Mouse (Mus musculus): ENCODE results near the gene Tmem265. TPM values are rescaled to one million over a fixed set of nuclear protein-coding genes. Genes with fewer than 3 reads are reported as not detected.

Tmem265 gene
- polyA plus RNA-seq, 1 experiment from 2014 or later: 3.8 TPM

DNA sequence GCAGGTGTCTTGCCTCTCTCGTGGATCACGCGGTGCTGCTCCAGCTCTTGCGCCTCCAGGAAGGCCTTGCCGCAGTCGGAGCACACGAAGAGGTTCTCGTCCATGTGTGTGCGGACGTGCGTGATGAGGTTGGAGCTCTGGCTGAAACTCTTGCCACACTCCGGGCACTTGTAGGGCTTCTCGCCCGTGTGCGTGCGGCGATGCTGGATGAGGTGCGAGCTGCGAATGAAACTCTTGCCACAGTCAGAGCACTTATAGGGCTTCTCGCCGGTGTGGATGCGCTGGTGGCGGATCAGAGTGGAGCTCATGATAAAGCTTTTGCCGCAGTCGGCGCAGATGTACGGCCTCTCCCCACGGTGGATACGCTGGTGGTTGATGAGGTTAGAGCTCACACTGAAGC is 49.8 kb downstream of the Tmem265 start:
- Histone ChIP-seq H3K27ac (ENCODE audit: low read depth, low read length) (no peak overlapping the region; the same call in 1 of the 2 replicates), H3K27me3 (replicated peaks; ENCODE audit: control insufficient read depth, insufficient read depth, low read length) (no peaks in the 10 kb centered on the region), H3K4me1 (replicated peaks; ENCODE audit: control insufficient read depth, insufficient read depth, low read length) (no peaks in the 10 kb centered on the region), H3K36me3 (ENCODE audit: control insufficient read depth, insufficient read depth) (peaks cover 44% of the 10 kb centered on the region), H3K4me3 (ENCODE audit: low read depth, low read length) (no peak overlapping the region), H3K4me2 (replicated peaks; ENCODE audit: low read depth) (no peak overlapping the region), H3K9ac (ENCODE audit: low read depth, low read length) (no peak overlapping the region), H3K9me3 (ENCODE audit: control insufficient read depth) (no peaks in the 10 kb centered on the region)
- no peak for TF ChIP-seq CTCF (IDR thresholded peaks at IDR 0.05; ENCODE audit: low read depth)
- 96% methylated on average over 29 of the region's 29 CpGs for WGBS
- no peak for ATAC-seq

GRCm38 (mm10) chr7:127611561-127611960 is 50.4 kb downstream of the Tmem265 start:
- 97% methylated on average over 26 of the region's 26 CpGs for WGBS
- Histone ChIP-seq H3K4me1 (replicated peaks; ENCODE audit: control insufficient read depth, insufficient read depth, low read length) (no peaks in the 10 kb centered on the region), H3K9ac (ENCODE audit: low read depth, low read length) (no peak overlapping the region), H3K27me3 (replicated peaks; ENCODE audit: control insufficient read depth, insufficient read depth, low read length) (no peaks in the 10 kb centered on the region), H3K27ac (ENCODE audit: low read depth, low read length) (peak overlapping the region; percentile 15; the same call in 1 of the 2 replicates), H3K36me3 (ENCODE audit: control insufficient read depth, insufficient read depth) (peaks cover 44% of the 10 kb centered on the region), H3K4me2 (replicated peaks; ENCODE audit: low read depth) (no peak overlapping the region), H3K4me3 (ENCODE audit: low read depth, low read length) (no peak overlapping the region), H3K9me3 (ENCODE audit: control insufficient read depth) (no peaks in the 10 kb centered on the region)
- ATAC-seq: no peak
- no peak for TF ChIP-seq CTCF (IDR thresholded peaks at IDR 0.05; ENCODE audit: low read depth)

GRCm38 (mm10) chr7:127613501-127613900 is 52.3 kb downstream of the Tmem265 start:
- Histone ChIP-seq H3K27ac (ENCODE audit: low read depth, low read length) (no peak overlapping the region), H3K9me3 (ENCODE audit: control insufficient read depth) (no peaks in the 10 kb centered on the region), H3K4me2 (replicated peaks; ENCODE audit: low read depth) (no peak overlapping the region), H3K9ac (ENCODE audit: low read depth, low read length) (peak overlapping the region; percentile 94; the same call in 1 of the 2 replicates), H3K36me3 (ENCODE audit: control insufficient read depth, insufficient read depth) (peaks cover 36% of the 10 kb centered on the region), H3K4me1 (replicated peaks; ENCODE audit: control insufficient read depth, insufficient read depth, low read length) (no peaks in the 10 kb centered on the region), H3K27me3 (replicated peaks; ENCODE audit: control insufficient read depth, insufficient read depth, low read length) (no peaks in the 10 kb centered on the region), H3K4me3 (ENCODE audit: low read depth, low read length) (no peak overlapping the region)
- no peak for TF ChIP-seq CTCF (IDR thresholded peaks at IDR 0.05; ENCODE audit: low read depth)
- ATAC-seq: no peak
- 84% methylated on average over 8 of the region's 8 CpGs for WGBS

DNA sequence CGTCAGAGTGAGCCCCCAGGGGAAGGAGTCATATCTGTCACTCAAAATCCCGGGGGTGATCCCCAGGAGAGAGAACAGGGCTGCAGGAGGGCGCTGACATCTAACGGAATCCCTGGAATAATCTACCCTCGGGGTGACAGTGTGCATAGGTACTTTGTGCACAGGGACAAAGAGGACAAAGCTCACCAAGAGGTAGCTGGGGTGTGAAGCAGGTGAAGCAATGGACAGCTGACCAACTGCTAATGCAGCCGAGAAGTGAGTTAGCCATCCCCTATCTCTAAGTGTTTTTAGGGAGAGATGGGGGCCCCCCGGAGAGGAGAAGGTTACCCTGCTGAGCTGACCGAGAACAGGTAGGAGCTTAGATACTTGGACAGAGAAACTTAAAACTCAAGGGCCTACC is 52.9 kb downstream of the Tmem265 start:
- H3K36me3 ChIP-seq (ENCODE audit: control insufficient read depth, insufficient read depth): peaks cover 32% of the 10 kb centered on the region
- H3K4me2 ChIP-seq (replicated peaks; ENCODE audit: low read depth): peak overlapping the region; percentile 90
- H3K27ac ChIP-seq (ENCODE audit: low read depth, low read length): peak overlapping the region; percentile 85; the same call in 1 of the 2 replicates
- H3K9ac ChIP-seq (ENCODE audit: low read depth, low read length): peak overlapping the region; percentile 94
- no peaks in the 10 kb centered on the region for H3K27me3 ChIP-seq (replicated peaks; ENCODE audit: control insufficient read depth, insufficient read depth, low read length)
- ATAC-seq: peak; percentile 15; the same call in 1 of the 2 replicates
- H3K4me3 ChIP-seq (ENCODE audit: low read depth, low read length): peak overlapping the region; percentile 99
- WGBS: 18% methylated on average over 8 of the region's 8 CpGs
- no peaks in the 10 kb centered on the region for H3K9me3 ChIP-seq (ENCODE audit: control insufficient read depth)
- TF ChIP-seq CTCF (IDR thresholded peaks at IDR 0.05; ENCODE audit: low read depth): no peak
- H3K4me1 ChIP-seq (replicated peaks; ENCODE audit: control insufficient read depth, insufficient read depth, low read length): no peaks in the 10 kb centered on the region

GRCm38 (mm10) chr7:127614511-127614890 is 53.3 kb downstream of the Tmem265 start:
- Histone ChIP-seq H3K27me3 (replicated peaks; ENCODE audit: control insufficient read depth, insufficient read depth, low read length) (no peaks in the 10 kb centered on the region), H3K4me2 (replicated peaks; ENCODE audit: low read depth) (peak overlapping the region; percentile 90), H3K9ac (ENCODE audit: low read depth, low read length) (peak overlapping the region; percentile 94), H3K9me3 (ENCODE audit: control insufficient read depth) (no peaks in the 10 kb centered on the region), H3K4me3 (ENCODE audit: low read depth, low read length) (peak overlapping the region; percentile 99), H3K36me3 (ENCODE audit: control insufficient read depth, insufficient read depth) (peaks cover 28% of the 10 kb centered on the region), H3K27ac (ENCODE audit: low read depth, low read length) (peak overlapping the region; percentile 85), H3K4me1 (replicated peaks; ENCODE audit: control insufficient read depth, insufficient read depth, low read length) (no peaks in the 10 kb centered on the region)
- under 1% methylated on average over 30 of the region's 44 CpGs for WGBS
- ATAC-seq: peak; percentile 57
- TF ChIP-seq CTCF (IDR thresholded peaks at IDR 0.05; ENCODE audit: low read depth): no peak

- Histone ChIP-seq H3K4me3 (ENCODE audit: low read depth, low read length) (peak within 1 kb of the TSS; percentile 99), H3K36me3 (ENCODE audit: control insufficient read depth, insufficient read depth) (peaks cover 23% of the 10 kb centered on the region), H3K9ac (ENCODE audit: low read depth, low read length) (peak within 1 kb of the TSS; percentile 94), H3K27ac (ENCODE audit: low read depth, low read length) (peak within 1 kb of the TSS; percentile 85), H3K9me3 (ENCODE audit: control insufficient read depth) (no peaks in the 10 kb centered on the region), H3K27me3 (replicated peaks; ENCODE audit: control insufficient read depth, insufficient read depth, low read length) (no peaks in the 10 kb centered on the region), H3K4me1 (replicated peaks; ENCODE audit: control insufficient read depth, insufficient read depth, low read length) (no peaks in the 10 kb centered on the region), H3K4me2 (replicated peaks; ENCODE audit: low read depth) (peak within 1 kb of the TSS; percentile 90)
- no peak for TF ChIP-seq CTCF (IDR thresholded peaks at IDR 0.05; ENCODE audit: low read depth)
- 1% methylated on average over 44 of the region's 50 CpGs for WGBS
- peak; percentile 76 for ATAC-seq
These were observed 54.0 kb downstream of the Tmem265 start, which contains the start of gene Zfp629 for GRCm38 (mm10) chr7:127614891-127615843. Gene Zfp629, minus strand, starts transcription at chr7:127615797.
